ENCODE assay signal across 8 mouse cellular contexts in genomic region chr4:109404908-109405307, GRCm38 (mm10). TPM values are rescaled to one million over a fixed set of nuclear protein-coding genes. Genes with fewer than 3 reads are reported as not detected.
DNase-seq lines count a peak whose midpoint lies in the region; ATAC-seq and TF ChIP-seq lines count a peak whose summit lies in the region.
"Not testable (repeated sequence)": the region's sequence is repeated elsewhere in the genome, so short reads cannot be mapped to it uniquely, and the experiment has no call there.
"Had no signal": no experiment of that assay in that cellular context is flagged by ENCODE, and none has a peak within 500 bp of the region (broad histone marks: within the 10 kb centered on the region; RNA-seq: fewer than 3 reads in every experiment).

No protein-coding gene starts in this region.

- WGBS in forebrain, postnatal 0 days: 82% methylated on average over 3 of the region's 3 CpGs
- 95% methylated on average over 3 of the region's 3 CpGs for WGBS in heart, embryonic 14.5 days
- 84% methylated on average over 3 of the region's 3 CpGs for WGBS in intestine, postnatal 0 days
- WGBS in liver, embryonic 16.5 days (ENCODE audit: insufficient replicate concordance): 83% methylated on average over 3 of the region's 3 CpGs
- WGBS in stomach, embryonic 16.5 days: 84% methylated on average over 3 of the region's 3 CpGs

- not testable (repeated sequence) for H3K9me3 ChIP-seq in forebrain, postnatal 0 days (ENCODE audit: low read length); heart, embryonic 14.5 days (ENCODE audit: control insufficient read depth, low read length); intestine, postnatal 0 days (ENCODE audit: control insufficient read depth); liver, embryonic 16.5 days (replicated peaks; ENCODE audit: control insufficient read depth, low read length); stomach, embryonic 16.5 days (replicated peaks; ENCODE audit: control insufficient read depth, low read length)

- H3K4me1 ChIP-seq in forebrain, postnatal 0 days (ENCODE audit: insufficient read depth); intestine, postnatal 0 days (replicated peaks; ENCODE audit: control insufficient read depth, insufficient read depth, low read length): not testable (repeated sequence)
- H3K4me1 ChIP-seq in heart, embryonic 14.5 days (ENCODE audit: control insufficient read depth in 2 of 2, insufficient read depth in 2 of 2, low read length in 2 of 2): peaks cover 6 to 15% of the 10 kb centered on the region in 2 experiments
- peaks cover 30% of the 10 kb centered on the region for H3K4me1 ChIP-seq in liver, embryonic 16.5 days (ENCODE audit: control insufficient read depth, low read depth, low read length)
- peaks cover 24% of the 10 kb centered on the region for H3K4me1 ChIP-seq in stomach, embryonic 16.5 days (ENCODE audit: control insufficient read depth, insufficient read depth, low read length)

- H3K27ac ChIP-seq in forebrain, postnatal 0 days (ENCODE audit: low read depth, low read length); heart, embryonic 14.5 days (replicated peaks in 1 of 2; ENCODE audit: control insufficient read depth in 1 of 2, insufficient read depth in 1 of 2, low read depth in 2 of 2, low read length in 2 of 2); intestine, postnatal 0 days (ENCODE audit: low read depth, low read length); stomach, embryonic 16.5 days (ENCODE audit: low read length): not testable (repeated sequence)
- peak overlapping the region; percentile 97 for H3K27ac ChIP-seq in liver, embryonic 16.5 days (ENCODE audit: low read length)

- not testable (repeated sequence) for H3K36me3 ChIP-seq in forebrain, postnatal 0 days (ENCODE audit: insufficient read depth); heart, embryonic 14.5 days (ENCODE audit: control insufficient read depth, insufficient read depth, low read length); intestine, postnatal 0 days (ENCODE audit: control insufficient read depth, insufficient read depth); stomach, embryonic 16.5 days (ENCODE audit: control insufficient read depth, insufficient read depth, low read length)
- H3K36me3 ChIP-seq in liver, embryonic 16.5 days (ENCODE audit: control insufficient read depth, insufficient read depth): peaks cover 22% of the 10 kb centered on the region

- not testable (repeated sequence) for H3K27me3 ChIP-seq in forebrain, postnatal 0 days (ENCODE audit: insufficient read depth, low read length); heart, embryonic 14.5 days (ENCODE audit: control insufficient read depth, insufficient read depth, low read length); intestine, postnatal 0 days (replicated peaks; ENCODE audit: control insufficient read depth, insufficient read depth, low read length); liver, embryonic 16.5 days (ENCODE audit: control insufficient read depth, insufficient read depth, low read depth, low read length); stomach, embryonic 16.5 days (ENCODE audit: control insufficient read depth, insufficient read depth, low read length)

- ATAC-seq in forebrain, postnatal 0 days; heart, embryonic 14.5 days (ENCODE audit: insufficient number of reproducible peaks, insufficient read depth, low FRiP score, low read depth); intestine, postnatal 0 days; stomach, embryonic 16.5 days (ENCODE audit: insufficient read depth, low FRiP score): not testable (repeated sequence)
- ATAC-seq in liver, embryonic 16.5 days (ENCODE audit: low read depth): peak; percentile 4; the same call in 1 of the 2 replicates

- H3K9ac ChIP-seq in forebrain, postnatal 0 days; heart, embryonic 14.5 days (ENCODE audit: low read length); intestine, postnatal 0 days (ENCODE audit: low read depth, low read length); stomach, embryonic 16.5 days (ENCODE audit: low read length): not testable (repeated sequence)
- peak overlapping the region; percentile 88 for H3K9ac ChIP-seq in liver, embryonic 16.5 days (ENCODE audit: low read depth, low read length)

- not testable (repeated sequence) for H3K4me2 ChIP-seq in forebrain, postnatal 0 days (ENCODE audit: low read depth); intestine, postnatal 0 days (replicated peaks; ENCODE audit: low read depth)
- H3K4me2 ChIP-seq in heart, embryonic 14.5 days (ENCODE audit: low read length): peak overlapping the region; percentile 95; the same call in 1 of the 2 replicates
- H3K4me2 ChIP-seq in liver, embryonic 16.5 days (ENCODE audit: low read depth, low read length): peak overlapping the region; percentile 93
- 0 out of 2 replicates have a peak overlapping the region, but pooled peaks have one; percentile 5 for H3K4me2 ChIP-seq in stomach, embryonic 16.5 days (ENCODE audit: low read depth, low read length)

- not testable (repeated sequence) for H3K4me3 ChIP-seq in forebrain, postnatal 0 days (ENCODE audit: low read depth, low read length); heart, embryonic 14.5 days (ENCODE audit: control insufficient read depth in 1 of 2, insufficient read depth in 1 of 2, low read depth in 1 of 2, low read length in 2 of 2); intestine, postnatal 0 days (ENCODE audit: low read depth, low read length)
- H3K4me3 ChIP-seq in liver, embryonic 16.5 days (ENCODE audit: low read depth, low read length): peak overlapping the region; percentile 77
- peak overlapping the region; percentile 70; the same call in 1 of the 2 replicates for H3K4me3 ChIP-seq in stomach, embryonic 16.5 days (replicated peaks; ENCODE audit: low read length)

- 0 out of 2 replicates have a peak, but pooled peaks have one; percentile 14 for TF ChIP-seq CTCF in forebrain, postnatal 0 days (IDR thresholded peaks at IDR 0.05; ENCODE audit: low read depth)
- peak; percentile 32 for TF ChIP-seq CTCF in intestine, postnatal 0 days (IDR thresholded peaks at IDR 0.05; ENCODE audit: low read depth)

- peak; percentile 34 for DNase-seq in NIH3T3 (ENCODE audit: low read depth)
- DNase-seq in forebrain, postnatal 0 days: not testable (repeated sequence)
- DNase-seq in liver: peak; percentile 35

RNA-seq across cellular contexts. Expression of gene Ttc39a, which starts 1.5 kb away (rescaled TPM):
- total RNA-seq in forebrain, postnatal 0 days (2014; rRNA removed): 1.5 and 4.5 TPM in 2 replicates
- polyA plus RNA-seq in forebrain, postnatal 0 days (2015; fragmentation: Nextera tagmentation; extraction: Ambion mirVana): 1.1 and 1.9 TPM in 2 replicates
- 7.7 and 8.2 TPM in 2 replicates for polyA plus RNA-seq in heart, embryonic 14.5 days (2014; fragmentation: Nextera tagmentation; extraction: Ambion mirVana)
- 6.3 and 7.5 TPM in 2 replicates for polyA plus RNA-seq in intestine, postnatal 0 days (2015; fragmentation: Nextera tagmentation; extraction: Ambion mirVana)
- polyA plus RNA-seq in liver, embryonic 16.5 days (2015; fragmentation: Nextera tagmentation; extraction: Ambion mirVana): 10.4 and 11.8 TPM in 2 replicates
- 21.2 and 25.6 TPM in 2 replicates for polyA plus RNA-seq in stomach, embryonic 16.5 days (2015; fragmentation: Nextera tagmentation; extraction: Ambion mirVana)
- total RNA-seq: monocyte, adult 5-6 weeks had no signal
